Mouse (Mus musculus) kidney, postnatal 4 days (tissue): ENCODE results near the gene Tmod2.
"Not testable (repeated sequence)": the region's sequence is repeated elsewhere in the genome, so short reads cannot be mapped to it uniquely, and the experiment has no call there.

ENCODE experiments used
- DNase-seq, 2 experiments: peaks; one replicate each; pipeline ENCODE4 v3.0.0; 2021; ENCODE audit warnings: mixed read lengths in 2 of 2

Tmod2 gene

GRCm38 (mm10) chr9:75549010-75549409 lies 62.1 kb downstream of the Tmod2 start:
- peak; percentile 12 to 31 for DNase-seq

DNA sequence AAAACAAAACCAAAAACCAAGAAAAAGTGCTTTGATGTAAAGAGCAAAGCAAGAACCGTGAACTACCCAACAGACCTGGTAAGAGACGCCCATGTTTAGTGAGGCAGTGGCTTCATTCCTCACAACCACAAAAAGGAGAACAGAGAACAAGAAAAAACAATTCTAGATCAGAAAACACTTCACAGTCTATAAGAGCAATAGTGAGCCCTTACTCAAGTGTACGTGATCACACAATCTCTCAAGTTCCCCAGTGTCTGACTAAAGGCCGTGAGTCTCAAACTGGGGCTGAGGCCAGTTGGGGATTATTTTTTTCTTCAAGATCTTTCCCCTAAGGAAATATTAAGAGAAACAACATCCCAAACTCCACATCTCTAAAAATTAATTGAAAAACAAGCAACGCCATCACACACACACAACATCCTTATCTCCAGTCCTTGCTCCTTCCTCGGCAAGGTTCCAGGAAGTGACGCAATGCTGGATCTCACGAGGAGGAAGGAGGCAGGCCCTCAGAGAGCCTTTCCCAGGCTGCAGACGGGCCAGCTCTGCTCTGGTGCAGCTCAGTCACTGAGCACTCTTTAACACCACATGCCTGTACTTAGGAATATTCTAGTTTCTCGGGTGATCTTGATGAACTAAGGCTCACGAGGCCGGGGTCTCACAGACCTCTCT lies 64.1 kb downstream of the Tmod2 start:
- DNase-seq, result peak; percentile 89 to 92

DNA sequence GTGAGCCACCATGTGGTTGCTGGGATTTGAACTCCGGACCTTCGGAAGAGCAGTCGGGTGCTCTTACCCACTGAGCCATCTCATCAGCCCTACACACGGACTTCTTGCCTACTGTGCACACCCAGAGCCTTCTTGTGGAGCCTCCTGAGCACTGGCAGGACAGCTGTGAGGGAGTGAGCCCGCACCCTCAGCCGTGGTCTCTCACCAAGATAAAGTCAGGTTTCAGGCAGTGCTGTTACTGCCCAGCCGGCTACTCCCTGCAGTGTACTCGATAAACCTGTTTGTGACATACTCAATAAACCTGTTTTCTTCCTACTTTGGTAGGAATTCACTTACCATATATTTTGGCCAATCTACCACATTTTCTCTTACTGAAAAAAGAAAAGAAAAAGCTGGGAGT lies 65.6 kb downstream of the Tmod2 start:
- no peak for DNase-seq

DNA sequence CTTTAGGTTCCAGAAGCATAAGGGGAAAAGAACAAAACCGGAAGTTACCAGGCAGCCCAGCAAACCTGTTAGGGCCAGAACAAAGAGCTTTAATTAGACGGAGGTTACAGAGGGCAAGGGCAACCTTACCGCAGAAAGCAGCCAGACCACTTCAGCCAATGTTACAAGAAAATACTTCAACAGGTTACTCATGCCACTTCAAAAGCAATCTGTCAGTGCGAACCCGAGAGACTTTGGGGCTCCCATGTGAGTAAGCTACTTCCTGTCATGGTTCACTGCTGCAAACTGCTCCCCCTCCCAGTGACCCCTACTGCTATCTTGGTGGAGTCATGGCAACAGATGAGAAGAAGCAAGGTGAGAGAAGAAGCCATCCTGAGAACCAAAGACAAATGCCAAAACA lies 69.6 kb downstream of the Tmod2 start:
- peak; percentile 14 to 34 for DNase-seq

DNA sequence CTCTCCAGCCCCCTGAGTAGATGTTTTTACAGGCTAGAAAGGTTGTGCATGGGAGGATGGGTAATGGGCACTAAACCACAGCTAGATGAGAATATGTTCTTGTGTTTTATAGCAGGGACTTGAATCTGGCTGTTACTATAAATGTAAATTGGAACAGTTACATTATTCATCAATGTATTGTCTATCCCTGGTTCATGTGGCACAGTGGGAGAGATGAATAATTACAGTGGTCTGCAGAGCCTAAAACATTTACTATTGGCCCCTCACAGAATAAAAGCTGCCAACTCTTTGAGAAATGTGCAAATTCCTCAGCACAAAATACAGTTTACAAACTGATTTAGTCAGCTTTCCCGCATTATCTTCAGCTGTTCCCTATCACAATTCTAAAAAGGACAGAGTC lies 74.7 kb downstream of the Tmod2 start:
- no peak for DNase-seq

DNA sequence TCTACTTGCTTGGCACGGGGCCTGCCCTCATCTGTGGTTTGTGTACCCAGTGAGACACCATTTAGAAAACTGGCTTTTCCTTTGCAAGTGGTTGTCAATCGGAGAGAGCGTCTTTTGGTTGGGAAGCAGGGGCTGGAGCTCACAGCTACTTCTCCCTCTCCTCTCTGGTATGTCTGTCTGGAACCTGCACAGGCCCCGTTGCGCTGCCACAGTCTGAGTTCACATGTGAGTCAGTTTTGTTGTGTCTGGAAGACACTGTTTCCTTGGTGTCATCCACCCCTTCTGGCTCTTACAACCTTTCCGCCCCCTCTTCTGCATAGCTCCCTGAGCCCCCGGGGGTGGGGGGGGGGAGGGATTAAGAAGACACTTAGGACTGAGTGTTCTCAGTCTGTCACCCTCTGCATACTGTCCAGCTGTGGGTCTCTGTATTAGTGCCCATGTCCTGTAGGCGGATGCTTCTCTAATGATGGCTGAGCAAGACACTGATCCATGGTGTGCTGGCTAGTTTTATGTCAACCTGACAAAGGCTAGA lies 76.6 kb downstream of the Tmod2 start:
- no peak for DNase-seq

- not testable (repeated sequence) for DNase-seq
Measured at GRCm38 (mm10) chr9:75532989-75533388, 78.1 kb downstream of the Tmod2 start.

GRCm38 (mm10) chr9:75532461-75532860 lies 78.7 kb downstream of the Tmod2 start:
- DNase-seq, result no peak

- DNase-seq, result no peak
Measured at GRCm38 (mm10) chr9:75529358-75529757, 81.8 kb downstream of the Tmod2 start.

DNA sequence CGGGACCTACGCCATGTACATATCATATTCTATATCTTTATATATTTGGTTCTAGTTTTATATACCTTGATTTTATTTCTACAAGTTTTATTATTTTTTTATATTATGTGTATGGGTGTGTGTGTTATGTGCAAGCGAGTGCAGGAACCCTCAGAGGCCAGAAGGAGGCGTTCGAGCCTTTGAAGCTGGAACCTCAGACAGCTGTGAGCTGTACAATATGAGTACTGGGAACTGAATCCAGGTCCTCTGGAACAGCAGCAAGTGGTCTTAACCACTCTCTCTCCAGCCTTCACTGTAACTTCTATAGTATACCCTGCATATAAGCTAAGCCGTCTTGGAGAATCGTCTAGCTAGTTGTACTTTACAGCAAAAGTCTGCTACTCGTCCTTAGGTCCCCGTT lies 83.0 kb downstream of the Tmod2 start:
- DNase-seq, result no peak

GRCm38 (mm10) chr9:75527368-75528059 lies 83.6 kb downstream of the Tmod2 start:
- peak; percentile 23 for DNase-seq

DNA sequence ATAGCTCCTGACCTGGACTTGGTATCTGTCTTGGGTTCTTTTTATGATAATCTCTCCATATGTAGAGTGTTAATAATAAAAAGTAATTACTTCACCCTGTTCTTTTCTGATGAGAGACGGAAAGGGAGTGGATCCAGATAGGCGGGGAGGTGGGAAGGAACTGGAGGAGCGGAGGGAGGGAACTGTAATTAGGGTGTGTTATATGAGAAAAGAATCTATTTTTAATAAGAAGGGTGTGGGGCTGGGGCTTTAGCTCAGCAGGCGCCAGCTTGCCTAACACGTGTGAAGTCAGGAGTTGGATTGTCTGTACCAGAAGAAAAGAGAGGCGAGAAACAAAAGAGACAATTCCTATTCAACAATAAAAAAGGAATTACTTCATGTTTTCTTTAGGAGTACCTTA lies 87.5 kb downstream of the Tmod2 start:
- DNase-seq, result peak in 1 of 2 experiments; percentile 17

DNA sequence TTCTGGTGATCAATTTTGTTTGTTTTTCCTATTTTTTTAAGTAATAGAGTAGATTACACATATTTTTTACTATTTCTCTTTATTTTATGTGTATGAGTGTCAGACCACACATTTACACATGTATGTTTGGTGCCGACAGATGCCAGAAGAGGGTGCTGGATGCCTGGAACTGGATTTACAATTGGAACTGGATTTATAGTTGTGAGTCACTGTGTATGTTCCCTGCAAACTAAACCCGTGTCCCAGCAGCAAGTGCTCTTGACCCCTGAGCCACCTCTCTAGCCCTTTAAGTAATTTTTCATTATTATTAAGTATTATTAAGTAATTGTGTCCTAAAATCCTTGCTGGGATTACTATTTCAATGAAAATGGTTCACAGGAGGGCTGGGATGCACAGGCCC lies 88.9 kb downstream of the Tmod2 start:
- DNase-seq, result no peak

- DNase-seq, result peak; percentile 68 to 75
Measured at GRCm38 (mm10) chr9:75521788-75522187, 89.3 kb downstream of the Tmod2 start.

GRCm38 (mm10) chr9:75520940-75521339 lies 90.2 kb downstream of the Tmod2 start:
- no peak for DNase-seq

DNA sequence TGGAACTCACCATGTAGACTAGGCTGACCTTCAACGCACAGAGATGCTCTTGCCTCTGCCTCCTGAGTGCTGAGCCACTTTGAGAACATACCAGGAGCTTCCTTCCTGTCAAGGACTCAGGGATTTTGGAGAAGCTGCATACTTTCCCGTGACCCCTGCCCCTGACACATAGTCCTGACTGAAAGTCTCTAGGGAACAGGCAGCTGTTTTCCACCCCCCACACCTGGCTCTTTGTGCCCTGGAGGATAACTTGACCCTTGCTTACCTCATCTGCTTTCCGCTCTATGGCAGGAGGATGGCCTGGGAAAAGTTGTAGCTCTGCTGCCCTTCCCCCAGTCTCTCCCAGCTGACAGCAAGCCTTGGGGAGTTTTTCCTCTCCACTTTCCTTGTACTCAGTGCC lies 93.4 kb downstream of the Tmod2 start:
- DNase-seq, result no peak
